Mouse (Mus musculus) ES-Bruce4 (cell line): ENCODE data around the gene Tlcd2.

Experiments
- CTCF ChIP-seq: IDR thresholded peaks from one replicate; pipeline ENCODE4 v1.8.1; 2011; ENCODE audit warnings: low read depth, low read length
- EP300 ChIP-seq: IDR thresholded peaks from 2 replicates; pipeline ENCODE4 v1.6.1; 2011; ENCODE audit warnings: low read depth, low read length; ENCODE audit not compliant: insufficient read depth
- POLR2A ChIP-seq: IDR thresholded peaks from one replicate; pipeline ENCODE4 v1.8.1; 2011; ENCODE audit warnings: low read length; ENCODE audit not compliant: insufficient read depth

DNA sequence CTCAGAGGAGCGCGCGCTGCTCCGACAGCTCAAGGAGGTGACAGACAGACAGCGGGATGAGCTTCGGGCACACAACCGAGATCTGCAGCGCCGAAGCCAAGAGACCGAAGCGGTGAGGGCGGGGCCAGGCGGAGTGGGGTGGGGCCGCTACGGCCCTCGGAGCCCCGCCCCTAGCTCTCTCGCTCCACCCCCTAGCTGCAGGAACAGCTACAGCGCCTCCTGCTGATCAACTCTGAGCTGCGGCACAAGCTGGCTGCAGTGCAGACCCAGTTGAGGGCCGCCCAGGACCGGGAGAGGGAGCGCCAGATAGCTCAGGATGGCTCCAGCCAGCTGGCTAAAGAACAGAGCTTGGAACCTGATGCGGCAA lies 49.1 kb downstream of the Tlcd2 start:
- TF ChIP-seq POLR2A, result no peak
- TF ChIP-seq CTCF, result peak; percentile 93
- TF ChIP-seq EP300, result peak; percentile 63; the same call in 1 of the 2 replicates
